Mouse (Mus musculus): ENCODE data around the gene Gm42674. TPM values are rescaled to one million over a fixed set of nuclear protein-coding genes. Genes with fewer than 3 reads are reported as not detected.

Gm42674 gene
- polyA plus RNA-seq, 1 experiment from 2014 or later, result not detected

- H3K27ac ChIP-seq (ENCODE audit: low read depth, low read length), result no peak within 1 kb of the TSS
- H3K9me3 ChIP-seq (ENCODE audit: control insufficient read depth, low read length), result no peaks in the 10 kb centered on the region
- H3K4me1 ChIP-seq (replicated peaks; ENCODE audit: control insufficient read depth, insufficient read depth, low read length), result no peaks in the 10 kb centered on the region
- no peak for ATAC-seq (replicated peaks; ENCODE audit: low FRiP score)
- no peak for DNase-seq (ENCODE audit: low spot score)
- no peak within 1 kb of the TSS for H3K4me3 ChIP-seq (ENCODE audit: low read depth, low read length)
- H3K4me2 ChIP-seq (ENCODE audit: low read depth, low read length, severe bottlenecking), result no peak within 1 kb of the TSS
- no peaks in the 10 kb centered on the region for H3K27me3 ChIP-seq (ENCODE audit: control insufficient read depth, insufficient read depth, low read length)
- no peaks in the 10 kb centered on the region for H3K36me3 ChIP-seq (ENCODE audit: control insufficient read depth, insufficient read depth, low read length)
- no peak within 1 kb of the TSS for H3K9ac ChIP-seq (ENCODE audit: low read length)
Measured at GRCm38 (mm10) chr3:90653717-90654116, 52.0 kb downstream of the Gm42674 start, which contains the start of gene S100a7a. Gene S100a7a (plus strand): TSS chr3:90654017.

Other genes starting within 250 kb of the Gm42674 start
- 13.6 and 14.2 TPM in 2 replicates for gene Slc27a3, start 212.0 kb upstream of the Gm42674 start, polyA plus RNA-seq (2014; fragmentation: Nextera tagmentation; extraction: Ambion mirVana)
- gene Ints3, start 168.3 kb upstream of the Gm42674 start, polyA plus RNA-seq (2014; fragmentation: Nextera tagmentation; extraction: Ambion mirVana), result 50.5 and 55.3 TPM in 2 replicates
- 2.0 and 2.8 TPM in 2 replicates for gene Npr1, start 136.0 kb upstream of the Gm42674 start, polyA plus RNA-seq (2014; fragmentation: Nextera tagmentation; extraction: Ambion mirVana)
- gene Ilf2, start 125.8 kb upstream of the Gm42674 start, polyA plus RNA-seq (2014; fragmentation: Nextera tagmentation; extraction: Ambion mirVana), result 365 and 366 TPM in 2 replicates
- gene Snapin, start 110.9 kb upstream of the Gm42674 start, polyA plus RNA-seq (2014; fragmentation: Nextera tagmentation; extraction: Ambion mirVana), result 66.3 and 68.3 TPM in 2 replicates
- gene Chtop, start 92.4 kb upstream of the Gm42674 start, polyA plus RNA-seq (2014; fragmentation: Nextera tagmentation; extraction: Ambion mirVana), result 142 and 151 TPM in 2 replicates
- gene S100a1, start 87.5 kb upstream of the Gm42674 start, polyA plus RNA-seq (2014; fragmentation: Nextera tagmentation; extraction: Ambion mirVana), result 5.6 and 6.5 TPM in 2 replicates
- gene S100a13, start 87.5 kb upstream of the Gm42674 start, polyA plus RNA-seq (2014; fragmentation: Nextera tagmentation; extraction: Ambion mirVana), result 10.3 and 12.0 TPM in 2 replicates
- not detected in 2 replicates for gene S100a14, start 75.0 kb upstream of the Gm42674 start, polyA plus RNA-seq (2014; fragmentation: Nextera tagmentation; extraction: Ambion mirVana)
- gene S100a16, start 64.7 kb upstream of the Gm42674 start, polyA plus RNA-seq (2014; fragmentation: Nextera tagmentation; extraction: Ambion mirVana), result 28.8 and 30.8 TPM in 2 replicates
- gene S100a3, start 41.3 kb upstream of the Gm42674 start, polyA plus RNA-seq (2014; fragmentation: Nextera tagmentation; extraction: Ambion mirVana), result not detected in 2 replicates
- not detected in 2 replicates for gene S100a2, start 11.7 kb upstream of the Gm42674 start, polyA plus RNA-seq (2014; fragmentation: Nextera tagmentation; extraction: Ambion mirVana)
- 0.69 and 1.9 TPM in 2 replicates for gene S100a4, start 1.9 kb downstream of the Gm42674 start, polyA plus RNA-seq (2014; fragmentation: Nextera tagmentation; extraction: Ambion mirVana)
- gene S100a5, start 6.6 kb downstream of the Gm42674 start, polyA plus RNA-seq (2014; fragmentation: Nextera tagmentation; extraction: Ambion mirVana), result not detected in 2 replicates
- gene S100a6, start 11.0 kb downstream of the Gm42674 start, polyA plus RNA-seq (2014; fragmentation: Nextera tagmentation; extraction: Ambion mirVana), result 24.3 and 27.0 TPM in 2 replicates
- gene S100a7a, start 52.1 kb downstream of the Gm42674 start, polyA plus RNA-seq (2014; fragmentation: Nextera tagmentation; extraction: Ambion mirVana), result not detected in 2 replicates
- gene S100a8, start 67.1 kb downstream of the Gm42674 start, polyA plus RNA-seq (2014; fragmentation: Nextera tagmentation; extraction: Ambion mirVana), result 3.6 and 6.9 TPM in 2 replicates
- gene S100a9, start 93.8 kb downstream of the Gm42674 start, polyA plus RNA-seq (2014; fragmentation: Nextera tagmentation; extraction: Ambion mirVana), result 1.6 and 2.9 TPM in 2 replicates
- gene Pglyrp4, start 125.0 kb downstream of the Gm42674 start, polyA plus RNA-seq (2014; fragmentation: Nextera tagmentation; extraction: Ambion mirVana), result not detected in 2 replicates
- gene Gm5849, start 176.0 kb downstream of the Gm42674 start, polyA plus RNA-seq (2014; fragmentation: Nextera tagmentation; extraction: Ambion mirVana), result not detected in 2 replicates

All from forebrain, embryonic 11.5 days (tissue).